Mouse (Mus musculus) lung, embryonic 14.5 days (tissue): ENCODE results near the gene Stoml1. TPM values are rescaled to one million over a fixed set of nuclear protein-coding genes. Genes with fewer than 3 reads are reported as not detected.

ENCODE experiments used
- ATAC-seq: fragments of 200-750 bp; cut with Nextera tagmentation; 2 replicates; pipeline ENCODE4 v1.8.0; 2017; ENCODE audit warnings: mild to moderate bottlenecking, moderate TSS enrichment, moderate library complexity; ENCODE audit not compliant: insufficient read depth
- DNase-seq: peaks from one replicate; pipeline ENCODE4 v3.0.0-alpha.2; 2015
- H3K27ac ChIP-seq: fragments of 300-500 bp; sonication (generic); 2 replicates; pipeline ENCODE4 v1.5.1; 2014; ENCODE audit warnings: low read depth, mild to moderate bottlenecking, moderate library complexity
- H3K27me3 ChIP-seq: fragments of 300-500 bp; sonication (generic); 2 replicates; pipeline ENCODE4 v1.6.1; 2014; ENCODE audit warnings: low read length, control low read depth; ENCODE audit not compliant: insufficient read depth
- H3K36me3 ChIP-seq: fragments of 300-500 bp; sonication (generic); 2 replicates; pipeline ENCODE4 v1.6.1; 2014; ENCODE audit warnings: control low read depth; ENCODE audit not compliant: insufficient read depth
- H3K4me1 ChIP-seq: fragments of 300-500 bp; sonication (generic); 2 replicates; pipeline ENCODE4 v1.6.1; 2014; ENCODE audit warnings: antibody characterized with exemption, control low read depth; ENCODE audit not compliant: insufficient read depth
- H3K4me2 ChIP-seq: fragments of 300-500 bp; sonication (generic); 2 replicates; pipeline ENCODE4 v1.6.1; 2014; ENCODE audit warnings: mild to moderate bottlenecking
- H3K4me3 ChIP-seq: fragments of 300-500 bp; sonication (generic); 2 replicates; pipeline ENCODE4 v1.5.1; 2014; ENCODE audit warnings: low read depth, low read length
- H3K9ac ChIP-seq: fragments of 300-500 bp; sonication (generic); 2 replicates; pipeline ENCODE4 v1.6.1; 2014
- H3K9me3 ChIP-seq: fragments of 300-500 bp; sonication (generic); 2 replicates; pipeline ENCODE4 v1.6.1; 2016; ENCODE audit warnings: low read depth, low read length, control low read depth
- CTCF ChIP-seq: IDR thresholded peaks from 2 replicates; pipeline ENCODE4 v1.5.1; 2016; ENCODE audit warnings: antibody characterized with exemption, low read depth
- WGBS: fragments of 180-500 bp; shearing (Covaris S2); extraction: QIAGEN DNeasy Blood & Tissue Kit; methylation state at CpG from one replicate; pipeline ENCODE4 v1.1.7; 2014; 5-methylcytosine and 5-hydroxymethylcytosine counted together
- polyA plus RNA-seq: library from polyadenylated mRNA; unstranded; fragments of >200 nt; fragmentation: Nextera tagmentation; extraction: Ambion mirVana; gene quantifications from 2 replicates; pipeline ENCODE4 v1.2.1, GENCODE M21; 2014

The Stoml1 gene
- polyA plus RNA-seq: 23.2 and 27.1 TPM in 2 replicates

GRCm38 (mm10) chr9:58253033-58253804 is at the start of gene Stoml1:
Gene Stoml1, plus strand, starts transcription at chr9:58253164.
- ATAC-seq: peak; percentile 98
- peak within 1 kb of the TSS; percentile 73 for H3K9ac ChIP-seq
- no peaks in the 10 kb centered on the region for H3K9me3 ChIP-seq
- no peaks in the 10 kb centered on the region for H3K27me3 ChIP-seq
- H3K4me3 ChIP-seq: peak within 1 kb of the TSS; percentile 67
- H3K4me2 ChIP-seq: peak within 1 kb of the TSS; percentile 73
- peak; percentile 95 for TF ChIP-seq CTCF
- peak; percentile 97 for DNase-seq
- under 1% methylated on average over 31 of the region's 31 CpGs for whole genome bisulfite sequencing
- H3K27ac ChIP-seq: peak within 1 kb of the TSS; percentile 61; the same call in 1 of the 2 replicates
- H3K4me1 ChIP-seq: no peaks in the 10 kb centered on the region
- H3K36me3 ChIP-seq: peaks cover 16% of the 10 kb centered on the region; the same call in 1 of the 2 replicates

- Histone ChIP-seq H3K4me1 (no peaks in the 10 kb centered on the region), H3K4me3 (peak within 1 kb of the TSS; percentile 35), H3K9ac (peak within 1 kb of the TSS; percentile 38), H3K27ac (no peak within 1 kb of the TSS), H3K4me2 (peak within 1 kb of the TSS; percentile 67), H3K27me3 (peaks cover 53% of the 10 kb centered on the region), H3K36me3 (no peaks in the 10 kb centered on the region), H3K9me3 (no peaks in the 10 kb centered on the region)
- peak; percentile 76 for TF ChIP-seq CTCF
- ATAC-seq: peak; percentile 84
- DNase-seq: peak; percentile 92
- WGBS: 2% methylated on average over 42 of the region's 42 CpGs
Measured at GRCm38 (mm10) chr9:58203516-58204447, 49.2 kb upstream of the Stoml1 start, which contains the start of the genes Islr and Islr2. Gene Islr, minus strand, starts transcription at chr9:58204306. Gene Islr2, minus strand, starts transcription at chr9:58204319.

GRCm38 (mm10) chr9:58204448-58205000 is 48.4 kb upstream of the Stoml1 start:
- H3K27ac ChIP-seq: no peak overlapping the region
- DNase-seq: peak; percentile 95
- H3K9ac ChIP-seq: peak overlapping the region; percentile 38
- TF ChIP-seq CTCF: peak; percentile 99
- no peaks in the 10 kb centered on the region for H3K4me1 ChIP-seq
- 3% methylated on average over 18 of the region's 18 CpGs for WGBS
- H3K36me3 ChIP-seq: no peaks in the 10 kb centered on the region
- H3K9me3 ChIP-seq: no peaks in the 10 kb centered on the region
- H3K4me3 ChIP-seq: peak overlapping the region; percentile 35
- peak; percentile 82 for ATAC-seq
- peak overlapping the region; percentile 67 for H3K4me2 ChIP-seq
- H3K27me3 ChIP-seq: peaks cover 45% of the 10 kb centered on the region

- H3K4me3 ChIP-seq: no peak overlapping the region
- ATAC-seq: no peak
- DNase-seq: no peak
- H3K9me3 ChIP-seq: no peaks in the 10 kb centered on the region
- no peak for TF ChIP-seq CTCF
- no peak overlapping the region for H3K27ac ChIP-seq
- 81% methylated on average over 7 of the region's 7 CpGs for WGBS
- no peaks in the 10 kb centered on the region for H3K4me1 ChIP-seq
- H3K27me3 ChIP-seq: peaks cover 30% of the 10 kb centered on the region
- H3K36me3 ChIP-seq: no peaks in the 10 kb centered on the region
- no peak overlapping the region for H3K9ac ChIP-seq
- H3K4me2 ChIP-seq: no peak overlapping the region
Measured at GRCm38 (mm10) chr9:58206013-58206412, 47.0 kb upstream of the Stoml1 start.

GRCm38 (mm10) chr9:58209462-58210303 is 43.3 kb upstream of the Stoml1 start:
- DNase-seq (no peak), ATAC-seq (no peak)
- Histone ChIP-seq H3K4me2 (no peak overlapping the region), H3K4me1 (peaks cover 8% of the 10 kb centered on the region), H3K27ac (no peak overlapping the region), H3K9me3 (no peaks in the 10 kb centered on the region), H3K9ac (no peak overlapping the region), H3K36me3 (no peaks in the 10 kb centered on the region), H3K4me3 (no peak overlapping the region), H3K27me3 (no peaks in the 10 kb centered on the region)
- 67% methylated on average over 8 of the region's 8 CpGs for WGBS
- TF ChIP-seq CTCF: no peak

- H3K36me3 ChIP-seq: no peaks in the 10 kb centered on the region
- no peaks in the 10 kb centered on the region for H3K9me3 ChIP-seq
- no peak overlapping the region for H3K4me3 ChIP-seq
- H3K4me1 ChIP-seq: peaks cover 13% of the 10 kb centered on the region
- H3K27ac ChIP-seq: no peak overlapping the region
- no peaks in the 10 kb centered on the region for H3K27me3 ChIP-seq
- no peak for DNase-seq
- 68% methylated on average over 2 of the region's 2 CpGs for WGBS
- H3K9ac ChIP-seq: no peak overlapping the region
- ATAC-seq: no peak
- TF ChIP-seq CTCF: no peak
- no peak overlapping the region for H3K4me2 ChIP-seq
Measured at GRCm38 (mm10) chr9:58210304-58210627, 42.7 kb upstream of the Stoml1 start.
